Mouse (Mus musculus) gastrocnemius, adult 8-10 months (tissue): Measurements from ENCODE around the gene Gm17359. TPM values are rescaled to one million over a fixed set of nuclear protein-coding genes. Genes with fewer than 3 reads are reported as not detected.

Source experiments
- DNase-seq, 2 experiments: peaks; one replicate each; pipeline ENCODE4 v3.0.0; 2022; ENCODE audit warnings: low spot score in 2 of 2
- total RNA-seq, 4 experiments: library from RNA; stranded (reverse); gene quantifications; 2 replicates each; pipeline ENCODE4 v1.2.4; 2022

Gene Gm17359
- total RNA-seq, 4 experiments from 2014 or later: not detected

GRCm38 (mm10) chr3:79474911-79475310, 138.4 kb downstream of the Gm17359 start:
- DNase-seq: no peak

GRCm38 (mm10) chr3:79475980-79476379, 139.5 kb downstream of the Gm17359 start:
- no peak for DNase-seq

GRCm38 (mm10) chr3:79478400-79478799, 141.9 kb downstream of the Gm17359 start:
- no peak for DNase-seq

DNA sequence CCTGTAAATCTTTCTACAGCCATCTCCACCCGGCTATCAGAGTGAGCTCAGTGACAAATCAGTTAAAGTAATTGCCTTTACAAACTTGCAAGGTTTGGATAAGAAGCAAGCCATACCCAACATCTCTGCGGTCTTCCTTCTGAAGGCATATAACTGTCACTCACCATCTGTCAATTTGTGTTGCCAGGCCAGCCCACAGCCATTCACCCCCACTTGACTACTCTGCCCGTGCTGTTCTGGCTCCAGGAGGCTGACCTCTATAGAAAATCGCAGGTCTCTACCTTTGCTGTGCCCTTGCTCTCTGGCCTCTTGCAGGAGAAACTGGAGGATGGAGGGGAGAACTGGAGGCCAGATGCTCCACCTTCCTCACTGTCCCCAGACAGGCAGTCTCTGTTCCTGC, 142.4 kb downstream of the Gm17359 start:
- DNase-seq: no peak

GRCm38 (mm10) chr3:79484286-79485063, 148.0 kb downstream of the Gm17359 start:
- DNase-seq: no peak

GRCm38 (mm10) chr3:79488025-79488424, 151.6 kb downstream of the Gm17359 start:
- DNase-seq: no peak

- DNase-seq: no peak
Measured at GRCm38 (mm10) chr3:79490102-79490501, 153.6 kb downstream of the Gm17359 start.

DNA sequence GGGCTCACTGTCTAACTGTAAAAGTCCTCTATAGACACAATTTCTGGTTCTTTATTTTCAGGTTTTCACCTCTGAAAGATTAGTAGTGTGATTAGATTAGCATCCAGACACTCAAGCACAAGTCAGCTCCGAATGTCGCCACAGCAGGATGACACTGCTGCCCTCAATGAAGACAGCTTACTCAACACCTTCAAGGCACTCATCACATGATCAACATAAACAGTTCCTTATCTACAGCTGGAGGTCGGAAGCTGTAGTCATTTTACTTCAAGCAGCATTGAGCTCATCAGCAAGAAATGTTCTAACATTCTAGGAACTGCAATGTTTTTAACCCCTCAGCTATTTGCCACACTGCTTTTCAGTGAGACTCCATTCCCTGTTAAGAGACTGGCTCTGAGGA, 155.2 kb downstream of the Gm17359 start:
- no peak for DNase-seq

GRCm38 (mm10) chr3:79493064-79493463, 156.6 kb downstream of the Gm17359 start:
- no peak for DNase-seq

DNA sequence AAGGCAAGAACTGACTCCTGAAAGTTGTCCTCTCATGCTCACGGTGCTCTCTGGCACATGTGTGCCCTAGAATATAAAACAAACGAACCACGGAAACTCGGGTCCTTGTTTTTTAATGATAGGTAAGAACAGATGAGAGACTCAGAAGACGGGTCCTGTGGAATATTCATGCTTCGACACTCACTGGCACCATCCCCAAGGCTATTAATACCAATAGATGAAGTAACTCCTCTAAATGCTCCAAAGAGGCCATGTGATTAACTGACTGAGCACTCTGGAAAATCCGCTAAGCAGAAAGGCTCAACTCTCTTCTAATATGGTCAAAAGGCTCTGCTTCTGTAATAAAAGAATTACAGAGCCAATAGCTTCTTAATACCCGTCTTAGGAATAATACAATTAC, 157.6 kb downstream of the Gm17359 start:
- DNase-seq: no peak

DNA sequence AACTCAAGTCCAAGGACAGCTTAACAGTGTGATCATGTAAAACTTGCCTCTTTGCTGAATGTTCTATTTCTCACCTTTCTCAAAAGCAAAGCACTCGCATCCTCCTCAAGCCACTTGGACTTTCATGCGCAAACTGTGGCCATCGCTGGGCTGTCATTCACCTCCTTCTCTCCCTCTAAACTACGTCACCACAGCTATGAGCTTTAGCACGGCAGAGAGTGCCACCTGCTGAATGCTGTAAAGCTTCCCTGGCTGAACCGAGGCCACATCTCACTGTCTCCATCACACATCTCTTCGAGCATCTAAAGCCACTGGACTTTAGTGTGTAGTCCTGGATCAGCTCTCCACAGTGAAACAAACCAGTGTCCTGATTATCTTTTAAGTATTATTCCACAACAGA, 158.7 kb downstream of the Gm17359 start:
- no peak for DNase-seq

- no peak for DNase-seq
Measured at GRCm38 (mm10) chr3:79496668-79497067, 160.2 kb downstream of the Gm17359 start.

GRCm38 (mm10) chr3:79500279-79500678, 163.8 kb downstream of the Gm17359 start:
- no peak for DNase-seq

DNA sequence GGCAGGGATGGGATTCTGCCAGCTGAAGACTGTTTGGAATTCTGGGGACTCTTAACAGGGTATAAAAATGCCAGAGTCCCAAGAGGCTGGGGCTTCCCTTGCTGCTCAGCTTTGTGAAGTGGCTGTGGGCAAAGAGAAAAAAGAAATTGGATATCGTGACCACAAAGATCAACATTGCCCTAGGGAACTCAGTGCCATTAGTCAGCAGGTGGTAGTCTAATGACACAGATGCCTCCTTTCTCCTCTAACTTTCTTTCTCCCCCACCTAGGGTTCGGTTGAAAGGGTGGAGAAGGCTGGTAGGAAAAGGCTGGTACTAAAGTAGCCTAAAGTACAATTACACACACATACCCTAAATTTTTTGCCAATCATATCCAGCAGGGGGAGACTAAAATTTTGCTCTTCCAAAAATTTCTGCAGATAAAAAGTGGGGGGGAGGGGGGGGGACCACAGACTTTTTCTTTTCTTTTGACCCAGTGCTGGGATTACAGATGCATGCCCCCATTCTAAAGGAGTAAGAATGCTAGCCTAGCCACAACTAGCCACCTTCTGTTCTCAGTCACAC, 164.8 kb downstream of the Gm17359 start:
- DNase-seq: no peak

Other genes starting within 250 kb of the Gm17359 start
- 10 to 100 TPM; 12.7 to 14.4 (median 13.4) TPM for gene Rapgef2, start 50.1 kb upstream of the Gm17359 start, total RNA-seq
- gene Fnip2, start 231.1 kb downstream of the Gm17359 start, total RNA-seq: 1 to 10 TPM; 2.8 to 4.3 (median 3.3) TPM